Mouse (Mus musculus) midbrain, embryonic 10.5 days (tissue): ENCODE results near the gene Ttc28. TPM values are rescaled to one million over a fixed set of nuclear protein-coding genes. Genes with fewer than 3 reads are reported as not detected.

Source experiments
- DNase-seq: peaks from one replicate; pipeline ENCODE4 v3.0.0-alpha.2; 2017; ENCODE audit warnings: low spot score
- H3K27ac ChIP-seq: fragments of 300-500 bp; sonication (generic); replicated peaks from 2 replicates; pipeline ENCODE4 v1.5.1; 2016; ENCODE audit warnings: mild to moderate bottlenecking
- H3K27me3 ChIP-seq: fragments of 300-500 bp; sonication (generic); 2 replicates; pipeline ENCODE4 v1.6.1; 2016; ENCODE audit warnings: low read depth, mild to moderate bottlenecking; ENCODE audit not compliant: poor library complexity, severe bottlenecking
- H3K36me3 ChIP-seq: fragments of 300-500 bp; sonication (generic); 2 replicates; pipeline ENCODE4 v1.6.1; 2016; ENCODE audit warnings: mild to moderate bottlenecking, moderate library complexity
- H3K4me1 ChIP-seq: fragments of 300-500 bp; sonication (generic); 2 replicates; pipeline ENCODE4 v1.6.1; 2016
- H3K4me3 ChIP-seq: fragments of 300-500 bp; sonication (generic); 2 replicates; pipeline ENCODE4 v1.5.1; 2016; ENCODE audit warnings: mild to moderate bottlenecking, moderate library complexity
- H3K9me3 ChIP-seq: fragments of 300-500 bp; sonication (generic); replicated peaks from 2 replicates; pipeline ENCODE4 v1.6.1; 2016; ENCODE audit warnings: mild to moderate bottlenecking
- WGBS: fragments of 180-500 bp; shearing (Covaris S2); methylation state at CpG from one replicate; pipeline ENCODE4 v1.1.7; 2016; 5-methylcytosine and 5-hydroxymethylcytosine counted together
- polyA plus RNA-seq: library from polyadenylated mRNA; unstranded; fragments of >200 nt; fragmentation: Nextera tagmentation; extraction: Ambion mirVana; gene quantifications from 2 replicates; pipeline ENCODE4 v1.2.1, GENCODE M21; 2016

The Ttc28 gene
- polyA plus RNA-seq, 1 experiment from 2014 or later = 9.4 TPM

GRCm38 (mm10) chr5:111204976-111205586, 325.5 kb downstream of the Ttc28 start:
- H3K36me3 ChIP-seq = no peaks in the 10 kb centered on the region
- H3K27me3 ChIP-seq = no peaks in the 10 kb centered on the region
- 61% methylated on average over 4 of the region's 4 CpGs for WGBS

GRCm38 (mm10) chr5:111205817-111206216, 326.2 kb downstream of the Ttc28 start:
- Histone ChIP-seq H3K36me3 (no peaks in the 10 kb centered on the region), H3K27me3 (no peaks in the 10 kb centered on the region), H3K4me1 (peaks cover 69% of the 10 kb centered on the region), H3K9me3 (no peaks in the 10 kb centered on the region), H3K27ac (peak overlapping the region; percentile 50), H3K4me3 (no peak overlapping the region)
- 38% methylated on average over 4 of the region's 4 CpGs for WGBS
- DNase-seq = no peak

More at GRCm38 (mm10) chr5:111204976-111205586, 325.5 kb downstream of the Ttc28 start:
- Histone ChIP-seq H3K27ac (peak overlapping the region; percentile 50), H3K4me3 (no peak overlapping the region), H3K4me1 (peaks cover 77% of the 10 kb centered on the region), H3K9me3 (no peaks in the 10 kb centered on the region)
- no peak for DNase-seq

GRCm38 (mm10) chr5:111207924-111208659, 328.5 kb downstream of the Ttc28 start:
- Histone ChIP-seq H3K27ac (peak overlapping the region; percentile 74), H3K27me3 (peaks cover 15% of the 10 kb centered on the region), H3K4me1 (peaks cover 57% of the 10 kb centered on the region), H3K36me3 (no peaks in the 10 kb centered on the region), H3K9me3 (no peaks in the 10 kb centered on the region), H3K4me3 (peak overlapping the region; percentile 17; the same call in 1 of the 2 replicates)
- 42% methylated on average over 8 of the region's 8 CpGs for WGBS
- DNase-seq = no peak

GRCm38 (mm10) chr5:111208660-111208969, 329.0 kb downstream of the Ttc28 start:
- Histone ChIP-seq H3K4me3 (no peak overlapping the region), H3K4me1 (peaks cover 57% of the 10 kb centered on the region), H3K27me3 (peaks cover 20% of the 10 kb centered on the region), H3K27ac (peak overlapping the region; percentile 35; the same call in 1 of the 2 replicates), H3K36me3 (no peaks in the 10 kb centered on the region), H3K9me3 (no peaks in the 10 kb centered on the region)
- DNase-seq = peak; percentile 62
- 36% methylated on average over 5 of the region's 5 CpGs for WGBS

GRCm38 (mm10) chr5:111213935-111214450, 334.4 kb downstream of the Ttc28 start:
- no peaks in the 10 kb centered on the region for H3K9me3 ChIP-seq
- peaks cover 66% of the 10 kb centered on the region for H3K27me3 ChIP-seq
- DNase-seq = no peak
- H3K4me1 ChIP-seq = peaks cover 59% of the 10 kb centered on the region
- no peaks in the 10 kb centered on the region for H3K36me3 ChIP-seq
- 49% methylated on average over 8 of the region's 8 CpGs for WGBS
- no peak overlapping the region for H3K4me3 ChIP-seq
- H3K27ac ChIP-seq = peak overlapping the region; percentile 56; the same call in 1 of the 2 replicates

- Histone ChIP-seq H3K27me3 (peaks cover 74% of the 10 kb centered on the region), H3K9me3 (no peaks in the 10 kb centered on the region), H3K27ac (peak overlapping the region; percentile 61), H3K36me3 (no peaks in the 10 kb centered on the region), H3K4me1 (peaks cover 68% of the 10 kb centered on the region), H3K4me3 (no peak overlapping the region)
- no peak for DNase-seq
- WGBS = 37% methylated on average over 13 of the region's 13 CpGs
Measured at GRCm38 (mm10) chr5:111214890-111215289, 335.3 kb downstream of the Ttc28 start.

- DNase-seq = no peak
Measured at GRCm38 (mm10) chr5:111215722-111216121, 336.1 kb downstream of the Ttc28 start.

GRCm38 (mm10) chr5:111216166-111216565, 336.6 kb downstream of the Ttc28 start:
- no peak overlapping the region for H3K4me3 ChIP-seq
- H3K36me3 ChIP-seq = no peaks in the 10 kb centered on the region
- WGBS = 91% methylated on average over 9 of the region's 9 CpGs
- no peak for DNase-seq
- H3K27ac ChIP-seq = 0 out of 2 replicates have a peak overlapping the region, but pooled peaks have one; percentile 9
- H3K4me1 ChIP-seq = peaks cover 81% of the 10 kb centered on the region
- no peaks in the 10 kb centered on the region for H3K9me3 ChIP-seq
- peaks cover 74% of the 10 kb centered on the region for H3K27me3 ChIP-seq

More at GRCm38 (mm10) chr5:111215722-111216121, 336.1 kb downstream of the Ttc28 start:
- H3K9me3 ChIP-seq = no peaks in the 10 kb centered on the region
- H3K27ac ChIP-seq = peak overlapping the region; percentile 9
- H3K4me3 ChIP-seq = no peak overlapping the region
- H3K27me3 ChIP-seq = peaks cover 74% of the 10 kb centered on the region
- 82% methylated on average over 11 of the region's 11 CpGs for WGBS
- H3K4me1 ChIP-seq = peaks cover 76% of the 10 kb centered on the region
- H3K36me3 ChIP-seq = no peaks in the 10 kb centered on the region

- Histone ChIP-seq H3K9me3 (no peaks in the 10 kb centered on the region), H3K36me3 (no peaks in the 10 kb centered on the region), H3K27me3 (peaks cover 72% of the 10 kb centered on the region), H3K4me3 (no peak overlapping the region), H3K4me1 (peaks cover 95% of the 10 kb centered on the region), H3K27ac (peak overlapping the region; percentile 70)
- WGBS = 80% methylated on average over 18 of the region's 18 CpGs
- no peak for DNase-seq
Measured at GRCm38 (mm10) chr5:111217447-111218110, 338.0 kb downstream of the Ttc28 start.

GRCm38 (mm10) chr5:111218111-111218891, 338.7 kb downstream of the Ttc28 start:
- H3K4me1 ChIP-seq = peaks cover 98% of the 10 kb centered on the region
- WGBS = 76% methylated on average over 6 of the region's 6 CpGs

GRCm38 (mm10) chr5:111218998-111219397, 339.4 kb downstream of the Ttc28 start:
- peaks cover 91% of the 10 kb centered on the region for H3K4me1 ChIP-seq
- H3K4me3 ChIP-seq = no peak overlapping the region
- peak overlapping the region; percentile 86 for H3K27ac ChIP-seq
- DNase-seq = no peak
- WGBS = 85% methylated on average over 5 of the region's 5 CpGs
- no peaks in the 10 kb centered on the region for H3K9me3 ChIP-seq
- H3K27me3 ChIP-seq = peaks cover 67% of the 10 kb centered on the region
- peaks cover 13% of the 10 kb centered on the region for H3K36me3 ChIP-seq

More at GRCm38 (mm10) chr5:111218111-111218891, 338.7 kb downstream of the Ttc28 start:
- peak overlapping the region; percentile 86 for H3K27ac ChIP-seq
- no peaks in the 10 kb centered on the region for H3K9me3 ChIP-seq
- peaks cover 6% of the 10 kb centered on the region for H3K36me3 ChIP-seq
- peaks cover 67% of the 10 kb centered on the region for H3K27me3 ChIP-seq
- H3K4me3 ChIP-seq = no peak overlapping the region
- DNase-seq = no peak
